Mouse (Mus musculus): ENCODE data around the gene Lin7a.

Gene Lin7a

DNA sequence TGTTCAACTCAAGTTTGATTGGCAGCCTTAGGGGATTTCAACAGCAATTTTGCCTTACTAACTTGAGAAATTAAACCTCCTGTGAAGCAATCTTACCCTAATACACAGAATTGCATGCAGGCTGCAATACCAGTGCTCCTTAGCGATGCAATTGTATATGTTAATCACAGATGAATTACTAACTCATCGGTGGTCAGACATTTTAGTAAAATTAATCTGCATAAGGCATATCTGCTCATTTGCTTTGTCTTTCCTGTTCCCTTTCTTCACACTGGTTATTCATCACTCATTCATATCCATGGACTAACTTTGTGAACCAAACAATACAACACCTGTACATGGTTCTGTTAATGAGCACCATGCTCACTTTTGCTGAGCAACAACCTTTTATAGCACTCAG is 20.2 kb upstream of the Lin7a start:
- no peak for DNase-seq (ENCODE audit: low spot score in 2 of 2)

DNA sequence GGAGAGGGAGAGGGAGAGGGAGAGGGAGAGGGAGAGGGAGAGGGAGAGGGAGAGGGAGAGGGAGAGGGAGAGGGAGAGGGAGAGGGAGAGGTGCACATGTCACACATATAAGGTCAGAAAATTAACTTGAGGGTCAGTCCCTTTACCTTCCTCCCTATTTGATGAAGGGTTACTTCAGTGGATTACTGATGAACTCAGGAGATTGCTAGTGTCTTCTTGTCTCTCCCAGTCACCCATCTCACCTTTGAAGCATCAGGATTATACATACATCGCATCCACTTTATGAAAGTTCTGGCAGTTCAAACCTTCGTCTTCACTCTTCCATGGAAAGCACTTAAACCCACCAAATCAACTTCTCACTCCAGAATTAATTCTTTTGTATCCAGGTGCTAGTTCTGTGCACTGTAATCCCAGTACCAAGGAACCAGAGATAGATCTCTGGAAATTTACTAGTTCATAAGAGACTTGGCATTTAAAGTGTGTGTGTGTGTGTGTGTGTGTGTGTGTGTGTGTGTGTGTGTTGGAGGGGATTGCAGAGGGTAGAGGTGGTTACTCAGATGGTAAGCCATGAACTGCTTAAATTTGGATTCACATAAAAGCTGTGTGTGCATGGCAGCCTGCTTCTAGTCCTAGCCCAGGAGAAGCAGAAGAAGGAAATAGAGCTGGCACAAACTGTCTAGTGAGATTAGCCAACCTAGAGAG is 19.5 kb upstream of the Lin7a start:
- no peak for DNase-seq (ENCODE audit: low spot score in 2 of 2)

DNA sequence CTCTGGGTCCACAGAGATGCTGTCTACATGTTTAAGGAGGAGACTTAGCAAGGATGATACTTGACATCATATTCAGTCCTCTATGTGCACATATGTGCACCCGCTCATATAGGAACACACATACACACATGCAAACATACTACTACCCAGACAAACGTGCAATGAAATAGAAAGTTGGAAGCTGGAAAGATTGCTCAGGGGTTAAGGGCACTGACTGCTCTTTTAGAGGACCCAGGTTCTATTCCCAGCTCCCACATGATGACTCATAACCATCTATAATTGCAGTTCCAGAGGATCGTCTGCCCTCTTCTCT is 19.0 kb upstream of the Lin7a start:
- no peak for DNase-seq (ENCODE audit: low spot score in 2 of 2)

DNA sequence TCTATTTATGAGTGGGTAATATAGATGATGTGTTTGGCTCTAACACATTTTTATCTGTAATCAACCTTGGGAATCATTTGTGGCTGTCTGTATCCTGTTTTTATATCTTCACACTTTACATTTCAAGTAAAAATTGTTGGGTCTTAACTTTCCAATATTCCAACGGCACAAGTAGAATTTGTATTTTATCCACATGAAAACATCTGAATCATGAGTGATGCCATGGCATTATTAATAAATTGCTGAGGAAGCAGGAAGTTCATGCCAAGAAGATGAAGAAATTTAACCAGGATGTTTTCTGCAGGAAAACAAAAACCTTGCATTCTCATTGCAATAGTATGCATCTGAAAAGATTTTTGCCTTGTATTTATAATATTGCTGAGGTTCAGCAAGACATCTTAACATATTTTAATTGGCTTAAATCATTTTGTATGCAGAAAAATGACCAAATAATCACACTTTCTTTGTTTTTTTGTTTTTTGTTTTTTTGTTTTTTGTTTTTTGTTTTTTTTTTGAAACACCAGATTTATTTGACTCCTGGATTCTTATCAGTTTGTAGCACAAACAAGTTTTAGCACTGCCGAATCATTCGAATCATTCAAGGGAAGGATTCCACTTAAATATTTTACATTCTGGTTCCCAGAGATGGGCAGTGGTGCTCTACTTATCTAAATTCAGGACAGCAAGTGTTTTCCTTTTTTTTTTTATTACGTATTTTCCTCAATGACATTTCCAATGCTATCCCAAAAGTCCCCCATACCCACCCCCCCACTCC is 18.1 kb upstream of the Lin7a start:
- DNase-seq (ENCODE audit: low spot score in 2 of 2) = no peak

DNA sequence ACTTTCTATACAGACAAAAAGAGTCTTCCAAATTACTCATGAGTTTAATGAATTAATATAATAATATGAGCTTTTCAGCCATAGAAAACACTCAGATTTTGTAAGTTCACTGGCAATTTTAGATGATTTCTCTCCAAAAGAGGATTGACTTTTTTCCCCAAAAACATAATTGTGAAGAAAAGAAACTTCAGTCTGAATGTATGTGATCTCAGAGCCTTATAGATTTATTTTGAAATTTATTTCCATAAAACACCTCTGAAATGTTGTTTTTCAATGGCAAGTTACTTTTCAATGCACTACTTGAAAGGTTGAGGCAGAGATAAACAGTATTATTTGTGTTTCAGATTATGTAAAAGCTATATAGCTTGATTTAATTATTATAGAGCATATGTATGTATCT is 16.8 kb upstream of the Lin7a start:
- no peak for DNase-seq (ENCODE audit: low spot score in 2 of 2)

DNA sequence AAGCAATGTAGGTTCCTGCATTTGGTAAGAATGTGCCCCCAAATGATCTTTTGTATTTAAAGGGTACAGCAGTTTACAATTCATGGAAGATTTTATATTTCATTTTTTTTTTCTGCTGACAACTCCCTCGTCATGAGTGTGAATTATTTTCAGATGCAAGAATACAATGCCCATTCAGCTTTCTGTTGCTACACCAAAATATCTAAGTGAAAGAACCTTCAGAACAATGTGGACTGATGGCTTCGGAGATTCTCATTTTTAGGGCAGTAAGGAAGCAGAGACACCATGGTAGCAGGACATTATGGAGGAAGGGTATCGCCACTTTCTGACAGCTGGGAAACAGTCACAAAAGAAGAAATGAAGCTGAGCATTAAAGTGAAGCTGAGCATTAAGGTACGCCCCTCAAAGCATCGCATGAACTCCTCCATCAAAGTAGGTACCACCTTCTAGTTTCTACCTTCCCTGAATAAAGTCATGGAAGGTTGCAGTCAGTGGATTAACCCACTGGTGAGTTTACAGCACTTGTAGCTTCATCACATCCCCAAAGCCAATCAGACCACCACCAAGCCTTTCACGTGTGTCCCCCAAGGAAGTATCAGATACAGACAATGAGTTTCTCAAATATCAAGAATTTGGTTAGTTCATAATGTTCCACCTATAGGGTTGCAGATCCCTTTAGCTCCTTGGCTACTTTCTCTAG is 16.0 kb upstream of the Lin7a start:
- DNase-seq (ENCODE audit: low spot score in 2 of 2) = no peak

DNA sequence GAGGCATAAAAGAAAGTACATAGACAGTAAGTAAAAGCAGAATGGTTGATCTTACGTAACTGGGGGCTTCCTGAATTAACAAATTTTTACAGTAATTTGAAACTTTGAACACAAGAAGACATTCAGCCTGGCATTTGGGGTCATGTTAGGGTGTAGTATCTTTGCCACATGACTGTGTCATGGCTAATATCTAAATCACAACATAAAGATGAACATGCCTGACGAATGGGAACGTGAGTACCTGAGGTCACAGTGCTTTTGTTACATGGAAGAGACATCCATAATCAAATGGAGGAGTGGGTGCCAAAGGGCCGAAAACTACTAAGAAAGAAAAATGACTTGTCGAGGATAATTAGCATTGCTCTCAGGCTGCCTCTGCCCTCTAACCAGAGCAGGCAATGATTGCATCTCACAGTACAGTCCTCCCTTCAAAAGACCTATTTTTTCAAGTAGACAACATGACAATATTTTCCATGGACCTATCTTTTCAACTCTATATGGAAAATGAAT is 15.0 kb upstream of the Lin7a start:
- DNase-seq (ENCODE audit: low spot score in 2 of 2) = no peak

DNA sequence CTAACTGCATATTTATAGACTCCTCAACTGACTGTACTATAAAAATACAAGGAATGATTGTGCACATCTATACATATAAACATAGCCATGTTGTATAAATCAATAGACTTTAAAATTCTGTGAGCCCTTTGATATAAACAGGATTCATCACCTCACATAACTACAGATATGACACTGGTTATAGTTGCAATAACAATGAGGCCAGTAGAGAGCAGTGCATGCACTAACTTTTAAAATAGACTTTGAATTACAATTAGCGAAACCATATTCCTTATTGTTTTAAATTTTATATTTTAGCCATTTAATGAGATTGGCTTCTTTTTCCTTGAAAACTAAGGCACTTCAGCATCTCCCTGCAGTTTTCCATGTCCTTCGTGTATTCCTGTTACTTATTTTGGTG is 11.1 kb upstream of the Lin7a start:
- DNase-seq (ENCODE audit: low spot score in 2 of 2) = no peak

DNA sequence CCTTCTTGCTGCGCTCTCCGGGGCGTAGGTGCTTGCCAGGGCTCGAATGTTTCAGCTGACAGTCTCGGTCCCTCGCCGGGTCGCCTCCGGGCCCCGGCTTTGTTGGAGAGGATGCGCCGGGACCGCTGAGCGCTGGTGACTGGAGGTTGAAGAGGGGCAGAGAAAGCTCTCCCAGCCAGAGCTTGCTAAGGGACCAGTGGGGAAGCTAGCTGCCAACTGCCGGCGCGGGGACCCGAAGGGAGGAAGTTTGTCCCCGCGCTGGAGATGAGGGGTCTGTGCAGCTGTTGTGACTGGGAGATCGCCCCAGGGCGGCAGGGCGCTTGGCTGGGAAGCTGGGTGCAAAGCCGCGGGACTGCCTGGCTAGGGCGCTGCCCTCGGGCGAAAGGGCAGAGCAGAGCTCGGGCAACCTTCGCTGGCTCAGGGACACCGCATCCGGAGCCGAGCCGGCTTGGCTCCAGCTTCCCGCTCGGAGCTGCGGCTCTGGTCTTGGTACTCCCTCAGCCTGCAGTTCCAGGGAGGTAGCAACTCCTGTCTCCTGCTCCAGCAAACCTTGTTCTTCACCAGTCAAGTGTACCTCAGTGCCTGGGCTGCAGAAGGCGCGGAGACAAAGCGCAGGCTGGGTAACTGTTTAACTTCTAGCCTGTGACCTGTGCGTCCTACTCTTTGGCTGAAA is 781 bp downstream of the Lin7a start:
- DNase-seq (ENCODE audit: low spot score in 2 of 2) = peak; percentile 23 to 39

DNA sequence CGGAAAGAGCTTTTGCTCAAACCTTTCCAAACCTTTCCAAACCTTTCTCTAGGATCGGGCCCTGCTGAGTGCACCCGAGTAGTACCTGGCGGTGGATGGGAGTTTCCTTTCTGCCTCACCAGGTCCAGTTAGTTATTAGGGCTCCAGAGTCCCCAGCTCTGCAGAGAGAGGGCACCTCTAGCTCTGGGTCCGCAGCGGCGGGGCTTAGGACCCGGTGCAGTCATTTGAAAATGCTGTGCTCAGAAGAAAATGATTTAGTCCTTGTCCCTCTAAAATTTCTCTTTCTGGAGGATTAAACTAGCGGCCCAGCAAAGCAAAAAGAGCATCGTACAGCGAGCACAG is 1.3 kb downstream of the Lin7a start:
- DNase-seq (ENCODE audit: low spot score in 2 of 2) = no peak

DNA sequence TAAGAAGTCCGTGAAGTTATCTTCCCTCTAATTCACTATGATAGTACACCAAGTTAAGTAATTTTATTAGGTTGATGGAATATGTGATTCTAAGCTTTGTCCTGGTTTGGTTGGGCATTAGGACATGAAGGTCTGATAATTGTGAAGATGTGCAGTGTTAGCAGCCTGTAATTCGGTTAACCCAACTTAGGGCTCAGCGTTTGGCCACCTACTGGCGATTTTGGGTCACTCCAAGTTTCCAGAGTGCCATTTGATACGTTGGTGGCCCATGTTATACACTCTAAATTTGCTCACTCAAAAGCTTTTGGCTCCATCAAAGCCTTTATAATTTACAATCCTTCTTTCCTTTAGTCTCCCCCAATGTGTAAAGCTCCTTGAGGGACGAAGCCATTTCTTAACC is 2.4 kb downstream of the Lin7a start:
- DNase-seq (ENCODE audit: low spot score in 2 of 2) = no peak

DNA sequence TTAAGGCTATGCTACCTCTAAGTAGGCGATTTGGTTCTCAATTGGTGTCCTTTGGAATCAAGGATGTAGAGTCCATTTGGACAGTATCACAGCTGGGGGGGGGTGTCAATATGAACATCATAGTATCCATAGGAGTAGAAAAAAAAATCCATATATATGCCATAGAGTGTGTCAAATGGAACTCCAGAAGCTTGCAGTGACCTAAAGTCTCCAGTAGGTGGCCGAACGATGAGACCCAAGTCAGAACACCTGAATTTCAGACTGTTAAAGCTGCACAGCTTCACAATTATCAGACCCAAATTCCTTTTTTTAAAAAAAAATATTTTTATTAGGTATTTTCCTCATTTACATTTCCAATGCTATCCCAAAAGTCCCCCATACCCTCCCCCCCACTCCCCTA is 3.3 kb downstream of the Lin7a start:
- DNase-seq (ENCODE audit: low spot score in 2 of 2) = no peak

DNA sequence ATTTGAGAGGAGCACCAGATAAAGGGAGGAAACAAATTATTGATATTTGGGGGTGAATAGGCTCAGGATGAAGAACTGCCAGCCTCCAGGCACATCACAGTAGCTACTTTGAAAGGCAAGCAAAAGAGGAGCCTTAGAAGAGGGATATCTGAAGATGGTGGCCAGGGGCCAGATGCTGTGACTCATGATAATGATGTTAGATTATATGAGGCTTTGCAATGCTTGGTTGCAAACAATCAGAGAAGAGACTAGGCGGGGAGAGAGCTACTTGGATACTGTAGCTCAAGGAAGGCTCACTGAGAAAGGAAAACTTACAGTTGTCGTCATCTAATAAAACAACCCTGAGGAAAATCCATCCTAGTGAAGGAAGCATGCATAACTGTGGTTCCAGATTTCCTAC is 5.2 kb downstream of the Lin7a start:
- DNase-seq (ENCODE audit: low spot score in 2 of 2) = no peak

DNA sequence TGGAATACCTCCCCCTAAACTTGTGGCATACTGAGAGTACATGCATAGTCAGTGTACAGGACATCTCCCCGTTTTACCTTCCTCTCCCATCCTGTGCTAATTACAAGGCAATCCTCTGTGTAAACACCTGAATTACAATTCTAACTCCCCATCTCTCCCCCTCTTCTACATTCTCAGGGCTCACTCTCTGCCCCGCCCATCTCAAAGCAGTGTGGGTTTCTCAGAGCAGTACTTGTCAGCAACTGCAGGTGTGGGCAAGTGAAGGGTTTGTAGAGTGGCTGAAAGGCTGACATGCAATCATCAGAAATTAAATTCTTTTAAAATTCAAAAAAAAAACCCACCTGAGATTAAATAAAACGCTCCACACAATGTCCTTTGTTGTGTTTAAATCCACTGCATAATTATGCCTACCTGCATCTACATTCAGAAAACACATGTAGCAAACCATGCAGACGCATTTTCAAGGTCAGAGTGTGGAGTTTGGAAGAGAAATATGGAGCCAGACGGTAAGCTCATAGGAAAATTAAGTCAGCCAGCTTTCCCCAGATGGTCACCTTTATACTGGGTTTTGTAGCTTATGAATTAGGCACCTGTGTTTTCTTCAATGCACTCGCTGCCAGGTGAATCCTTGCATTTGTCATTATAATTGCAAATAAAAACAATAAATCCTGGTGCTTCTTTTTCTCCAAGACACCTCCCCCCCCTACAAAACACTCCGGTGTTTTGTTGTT is 22.6 kb downstream of the Lin7a start:
- no peak for DNase-seq (ENCODE audit: low spot score in 2 of 2)

DNA sequence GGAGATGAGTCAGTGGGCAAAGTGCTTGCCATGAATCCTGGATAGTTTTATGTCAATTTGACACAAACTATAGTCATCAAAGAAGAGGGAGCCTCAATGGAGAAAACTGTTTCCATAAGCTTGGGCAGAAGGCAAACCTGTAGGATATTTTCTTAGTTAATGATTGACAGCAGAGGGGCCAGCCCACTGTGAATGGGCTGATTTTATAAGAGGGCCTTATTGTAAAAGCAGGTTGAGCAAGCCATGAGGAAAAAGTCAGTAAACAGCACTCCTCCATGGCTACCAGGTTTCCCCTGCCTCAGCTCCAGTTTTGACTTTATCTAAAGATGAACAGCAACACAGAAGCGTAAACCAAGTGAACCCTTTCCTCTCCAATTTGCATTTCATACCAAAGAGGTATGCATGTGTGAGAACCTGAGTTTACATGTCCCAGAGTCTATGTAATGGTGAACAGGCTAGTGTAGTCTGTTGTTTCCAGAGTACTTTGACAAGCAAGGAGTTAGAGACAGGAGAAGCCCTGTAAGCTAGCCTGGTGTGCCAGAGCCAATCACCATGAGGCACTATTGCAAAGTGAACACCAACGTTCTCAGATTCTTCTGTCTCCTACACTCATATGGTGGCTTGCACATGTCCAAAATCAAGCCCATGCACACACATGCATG is 29.2 kb downstream of the Lin7a start:
- DNase-seq (ENCODE audit: low spot score in 2 of 2) = no peak

DNA sequence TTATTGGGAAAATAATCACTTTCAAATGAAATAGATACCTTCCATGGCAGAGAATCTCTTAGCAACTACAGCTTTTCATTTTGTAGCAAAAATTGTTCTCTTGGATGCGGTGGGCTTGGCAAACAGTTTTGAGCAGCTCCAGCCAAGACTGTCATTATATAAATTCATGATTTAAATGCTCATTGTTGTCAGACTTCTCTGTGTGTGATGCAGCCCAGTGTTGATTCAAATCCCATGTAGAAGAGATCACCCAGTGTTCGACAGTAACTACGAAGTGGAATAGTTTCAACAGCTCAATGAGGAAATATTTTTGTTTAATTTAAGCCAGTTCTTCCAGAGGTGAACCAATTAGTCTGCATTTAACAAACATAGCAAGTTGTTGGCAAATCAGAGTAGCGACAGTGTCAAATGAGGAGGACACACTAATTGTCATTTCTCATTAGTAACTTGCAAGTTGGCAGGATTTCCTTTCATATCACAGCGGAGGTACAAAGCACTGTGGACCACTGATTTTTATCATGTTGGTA is 39.5 kb downstream of the Lin7a start:
- DNase-seq (ENCODE audit: low spot score in 2 of 2) = no peak

DNA sequence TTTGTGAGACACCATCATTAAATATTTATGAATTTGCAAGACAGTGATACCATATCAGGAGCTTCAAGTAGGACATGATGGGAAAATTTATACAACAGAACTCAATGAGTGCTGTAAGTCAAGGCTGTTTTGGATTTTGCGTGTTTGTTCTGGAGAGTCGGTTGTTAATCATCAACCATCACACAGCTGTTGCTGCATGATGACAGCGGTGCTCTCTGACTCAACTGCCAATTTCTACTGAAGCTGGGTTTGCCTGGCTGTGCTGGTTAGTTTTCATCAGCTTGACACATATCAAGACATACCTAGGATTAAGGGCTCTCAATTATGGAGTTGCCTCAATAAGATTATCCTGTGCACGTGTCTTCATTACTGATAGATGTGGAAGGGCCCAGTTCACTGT is 41.1 kb downstream of the Lin7a start:
- no peak for DNase-seq (ENCODE audit: low spot score in 2 of 2)

DNA sequence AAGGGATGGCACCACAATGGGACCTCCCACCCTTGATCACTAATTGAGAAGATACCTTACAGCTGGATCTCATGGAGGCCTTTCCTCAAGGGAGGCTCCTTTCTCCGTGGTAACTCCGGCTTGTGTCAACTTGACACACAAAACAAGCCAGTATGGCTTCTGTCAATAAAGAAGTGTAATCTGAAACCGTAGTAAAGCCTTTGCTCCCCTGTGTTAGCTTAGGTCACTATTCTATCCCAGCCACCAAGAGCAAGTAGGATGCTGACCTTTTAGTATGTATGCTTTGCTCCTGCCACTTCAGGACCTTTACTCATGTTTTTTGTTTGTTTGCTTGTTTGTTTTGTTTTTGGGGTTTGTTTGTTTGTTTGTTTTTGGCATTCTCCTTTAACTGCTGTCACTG is 41.9 kb downstream of the Lin7a start:
- DNase-seq (ENCODE audit: low spot score in 2 of 2) = no peak

DNA sequence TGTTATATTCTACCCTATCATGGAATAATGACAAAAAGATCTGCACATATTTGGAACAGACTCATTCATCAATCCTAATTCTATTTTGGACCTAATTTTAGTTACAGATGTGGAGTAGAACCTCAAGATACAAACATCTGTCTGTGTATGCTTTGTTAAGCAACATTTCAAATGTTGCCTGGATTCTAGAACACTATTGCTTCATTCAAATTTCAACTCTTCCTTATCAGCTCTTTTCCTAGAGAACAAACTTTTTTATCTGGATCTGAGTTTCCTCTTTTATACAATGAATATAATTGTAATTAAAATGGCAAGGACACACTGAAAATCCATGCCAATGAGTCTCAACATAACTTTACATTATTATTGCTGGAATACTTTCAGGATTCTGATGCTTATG is 43.8 kb downstream of the Lin7a start:
- DNase-seq (ENCODE audit: low spot score in 2 of 2) = no peak

DNA sequence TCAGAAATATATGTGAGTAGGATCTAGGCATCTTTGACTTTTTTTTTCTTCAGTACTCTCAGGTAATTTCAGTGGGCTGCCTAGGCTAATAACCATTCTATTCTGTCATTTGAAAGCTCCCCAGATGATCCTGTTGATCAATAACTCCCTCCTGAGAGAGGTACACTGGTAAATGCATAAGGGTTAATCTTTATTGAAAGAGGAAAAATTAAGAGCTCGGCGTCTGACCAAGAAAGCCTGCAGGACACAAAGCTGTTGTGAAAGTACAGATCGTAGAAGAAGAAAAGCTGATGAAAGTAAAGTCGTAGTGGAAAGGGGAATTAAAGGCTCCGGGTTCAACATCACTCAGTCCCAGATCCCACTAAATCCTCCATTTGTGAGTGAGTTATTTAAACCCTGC is 44.2 kb downstream of the Lin7a start:
- DNase-seq (ENCODE audit: low spot score in 2 of 2) = no peak

DNA sequence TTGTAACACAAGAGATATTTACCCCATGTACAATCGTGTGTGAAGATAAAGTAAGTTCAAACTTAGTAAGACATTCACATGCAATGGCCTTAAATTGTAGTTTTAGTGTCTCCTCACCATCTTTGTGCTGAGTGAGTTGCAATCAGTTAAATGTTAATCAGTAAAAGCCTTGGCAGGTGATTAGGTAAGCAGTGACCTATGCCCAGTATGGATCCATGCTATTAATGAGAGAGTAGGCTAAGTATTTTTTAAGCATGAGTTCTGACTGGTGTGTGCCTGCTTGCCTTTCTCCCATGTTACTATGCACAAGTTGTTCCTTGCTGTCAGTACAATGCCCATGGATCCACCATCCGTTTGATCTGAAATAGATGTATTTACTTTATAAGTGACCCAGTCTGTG is 44.6 kb downstream of the Lin7a start:
- no peak for DNase-seq (ENCODE audit: low spot score in 2 of 2)

All from frontal cortex, postnatal 25 days (tissue).